Comparison of ENCODE assay signal across 14 mouse cellular contexts in genomic region chr2:120243995-120244394, GRCm38 (mm10). TPM values are rescaled to one million over a fixed set of nuclear protein-coding genes. Genes with fewer than 3 reads are reported as not detected.
A peak's percentile ranks its signal among the peaks of the same experiment; 100 is the strongest.
DNase-seq lines count a peak whose midpoint lies in the region; ATAC-seq and TF ChIP-seq lines count a peak whose summit lies in the region.
"Had no signal": no experiment of that assay in that cellular context is flagged by ENCODE, and none has a peak within 500 bp of the region (broad histone marks: within the 10 kb centered on the region; RNA-seq: fewer than 3 reads in every experiment).

No protein-coding gene starts in this region.

- H3K27me3 ChIP-seq in forebrain, embryonic 15.5 days = no peaks in the 10 kb centered on the region; the same call in 1 of the 2 replicates
- no peaks in the 10 kb centered on the region for H3K27me3 ChIP-seq in forebrain, embryonic 14.5 days (replicated peaks; ENCODE audit: control insufficient read depth, insufficient read depth, low read length)
- H3K27me3 ChIP-seq in hindbrain, embryonic 13.5 days = peaks cover 13% of the 10 kb centered on the region
- peaks cover 14% of the 10 kb centered on the region; the same call in 1 of the 2 replicates for H3K27me3 ChIP-seq in hindbrain, embryonic 12.5 days
- 0 out of 2 replicates have a peak, but pooled peaks cover 2% of the 10 kb centered on the region for H3K27me3 ChIP-seq in heart, embryonic 16.5 days (ENCODE audit: control insufficient read depth, insufficient read depth, low read length)

- H3K36me3 ChIP-seq in forebrain, embryonic 15.5 days = no peaks in the 10 kb centered on the region
- H3K36me3 ChIP-seq in forebrain, embryonic 14.5 days (ENCODE audit: control insufficient read depth, insufficient read depth, low read length) = no peaks in the 10 kb centered on the region
- no peaks in the 10 kb centered on the region for H3K36me3 ChIP-seq in hindbrain, embryonic 13.5 days
- H3K36me3 ChIP-seq in hindbrain, embryonic 12.5 days = no peaks in the 10 kb centered on the region
- H3K36me3 ChIP-seq in ES-E14 (ENCODE audit: control insufficient read depth, insufficient read depth, low read length, poor library complexity, severe bottlenecking) = no peaks in the 10 kb centered on the region
- no peaks in the 10 kb centered on the region for H3K36me3 ChIP-seq in heart, embryonic 16.5 days (ENCODE audit: control insufficient read depth, insufficient read depth)
- H3K36me3 ChIP-seq: intestine, embryonic 15.5 days; liver, embryonic 13.5 days had no signal

- WGBS in forebrain, embryonic 15.5 days = 78% methylated on average over 2 of the region's 2 CpGs
- WGBS in forebrain, embryonic 14.5 days = 74% methylated on average over 2 of the region's 2 CpGs
- WGBS in hindbrain, embryonic 13.5 days = 87% methylated on average over 2 of the region's 2 CpGs
- 84% methylated on average over 2 of the region's 2 CpGs for WGBS in hindbrain, embryonic 12.5 days
- 85% methylated on average over 2 of the region's 2 CpGs for WGBS in heart, embryonic 16.5 days

- peaks cover 8% of the 10 kb centered on the region; the same call in 1 of the 2 replicates for H3K4me1 ChIP-seq in forebrain, embryonic 15.5 days
- H3K4me1 ChIP-seq in forebrain, embryonic 14.5 days (ENCODE audit: control insufficient read depth, insufficient read depth, low read length) = no peaks in the 10 kb centered on the region
- 0 out of 2 replicates have a peak, but pooled peaks cover 4% of the 10 kb centered on the region for H3K4me1 ChIP-seq in hindbrain, embryonic 13.5 days (replicated peaks)
- H3K4me1 ChIP-seq in hindbrain, embryonic 12.5 days = no peaks in the 10 kb centered on the region
- peaks cover 4 to 13% of the 10 kb centered on the region in 2 experiments; a peak in 3 of 4 replicates for H3K4me1 ChIP-seq in ES-E14 (ENCODE audit: control insufficient read depth in 2 of 2, insufficient read depth in 2 of 2, low read length in 2 of 2, poor library complexity in 1 of 2)
- peaks cover 10% of the 10 kb centered on the region for H3K4me1 ChIP-seq in heart, embryonic 16.5 days (ENCODE audit: control insufficient read depth, insufficient read depth, low read length)
- H3K4me1 ChIP-seq: liver, embryonic 13.5 days had no signal

- in situ Hi-C loops in ES-E14 (cut with MboI; ENCODE audit: low sequenced_read_pairs in 2 of 2, unreplicated experiment in 2 of 2) = no loop called here

- no peak for ATAC-seq in forebrain, embryonic 15.5 days (replicated peaks)
- ATAC-seq in forebrain, embryonic 14.5 days = no peak
- no peak for ATAC-seq in hindbrain, embryonic 13.5 days (ENCODE audit: low FRiP score)
- ATAC-seq in hindbrain, embryonic 12.5 days (ENCODE audit: low FRiP score) = no peak
- ATAC-seq in heart, embryonic 16.5 days (replicated peaks; ENCODE audit: extremely low read depth, insufficient read depth, low FRiP score) = no peak
- ATAC-seq: intestine, embryonic 15.5 days had no signal

- H3K4me3 ChIP-seq in forebrain, embryonic 15.5 days = peak overlapping the region; percentile 43; the same call in 1 of the 2 replicates
- H3K4me3 ChIP-seq in forebrain, embryonic 14.5 days (ENCODE audit: low read depth, low read length) = no peak overlapping the region
- peak overlapping the region; percentile 45; the same call in 1 of the 2 replicates for H3K4me3 ChIP-seq in hindbrain, embryonic 13.5 days
- H3K4me3 ChIP-seq in hindbrain, embryonic 12.5 days = no peak overlapping the region
- no peak overlapping the region for H3K4me3 ChIP-seq in ES-E14 (ENCODE audit: insufficient read depth in 1 of 2, low read depth in 1 of 2, low read length in 2 of 2, poor library complexity in 1 of 2, severe bottlenecking in 1 of 2)
- H3K4me3 ChIP-seq in heart, embryonic 16.5 days (ENCODE audit: low read length) = peak overlapping the region; percentile 54
- H3K4me3 ChIP-seq: liver, embryonic 13.5 days had no signal

- no peaks in the 10 kb centered on the region for H3K9me3 ChIP-seq in forebrain, embryonic 15.5 days
- no peaks in the 10 kb centered on the region for H3K9me3 ChIP-seq in forebrain, embryonic 14.5 days (replicated peaks; ENCODE audit: control insufficient read depth, low read length)
- H3K9me3 ChIP-seq in hindbrain, embryonic 13.5 days = no peaks in the 10 kb centered on the region
- H3K9me3 ChIP-seq in hindbrain, embryonic 12.5 days (replicated peaks) = no peaks in the 10 kb centered on the region
- no peaks in the 10 kb centered on the region for H3K9me3 ChIP-seq in ES-E14 (ENCODE audit: control insufficient read depth, insufficient read depth, low read depth, low read length)
- no peaks in the 10 kb centered on the region for H3K9me3 ChIP-seq in heart, embryonic 16.5 days (replicated peaks; ENCODE audit: control insufficient read depth, low read length)
- H3K9me3 ChIP-seq: intestine, embryonic 15.5 days; liver, embryonic 13.5 days had no signal

- peak overlapping the region; percentile 54 for H3K4me2 ChIP-seq in forebrain, embryonic 15.5 days (replicated peaks)
- H3K4me2 ChIP-seq in forebrain, embryonic 14.5 days (ENCODE audit: low read length) = no peak overlapping the region
- peak overlapping the region; percentile 61; the same call in 1 of the 2 replicates for H3K4me2 ChIP-seq in hindbrain, embryonic 13.5 days
- no peak overlapping the region for H3K4me2 ChIP-seq in hindbrain, embryonic 12.5 days (replicated peaks)
- H3K4me2 ChIP-seq in heart, embryonic 16.5 days (ENCODE audit: low read depth, low read length) = peak overlapping the region; percentile 62
- H3K4me2 ChIP-seq: liver, embryonic 13.5 days had no signal

- no peak overlapping the region for H3K9ac ChIP-seq in forebrain, embryonic 15.5 days (replicated peaks)
- H3K9ac ChIP-seq in forebrain, embryonic 14.5 days (ENCODE audit: low read length) = no peak overlapping the region
- no peak overlapping the region for H3K9ac ChIP-seq in hindbrain, embryonic 13.5 days
- no peak overlapping the region for H3K9ac ChIP-seq in hindbrain, embryonic 12.5 days
- no peak overlapping the region for H3K9ac ChIP-seq in ES-E14 (ENCODE audit: insufficient read depth, low read depth, low read length, poor library complexity, severe bottlenecking)
- H3K9ac ChIP-seq in heart, embryonic 16.5 days (ENCODE audit: low read length) = peak overlapping the region; percentile 59; the same call in 1 of the 2 replicates
- H3K9ac ChIP-seq: liver, embryonic 13.5 days had no signal

- H3K27ac ChIP-seq in forebrain, embryonic 15.5 days (replicated peaks) = no peak overlapping the region
- no peak overlapping the region for H3K27ac ChIP-seq in forebrain, embryonic 14.5 days (ENCODE audit: low read depth, low read length)
- H3K27ac ChIP-seq in hindbrain, embryonic 13.5 days = no peak overlapping the region
- no peak overlapping the region for H3K27ac ChIP-seq in hindbrain, embryonic 12.5 days
- H3K27ac ChIP-seq in ES-E14 (ENCODE audit: insufficient read depth, low read depth, low read length, poor library complexity, severe bottlenecking) = no peak overlapping the region
- peak overlapping the region; percentile 62; the same call in 1 of the 2 replicates for H3K27ac ChIP-seq in heart, embryonic 16.5 days (ENCODE audit: low read length)
- H3K27ac ChIP-seq: intestine, embryonic 15.5 days; liver, embryonic 13.5 days had no signal

- no peak for DNase-seq in forebrain, embryonic 14.5 days (ENCODE audit: low spot score)
- DNase-seq in ES-E14 (ENCODE audit: low read depth, low spot score) = peak; percentile 47
- DNase-seq in kidney, postnatal 4 days = no peak
- DNase-seq in retina, embryonic 14.5 days (ENCODE audit: low spot score) = no peak
- DNase-seq: kidney, postnatal 36 days; liver, embryonic 13.5 days; retina, postnatal 1 day; thymus, postnatal 25 days had no signal

TF ChIP-seq in ES-E14, 5 proteins besides CTCF, POLR2A, EP300 and RAD21:
- TF ChIP-seq HCFC1 (IDR thresholded peaks at IDR 0.05; ENCODE audit: borderline replicate concordance, insufficient read depth, low read length) (no peak), CHD2 (IDR thresholded peaks at IDR 0.05; ENCODE audit: low read depth, low read length) (no peak), ZNF384 (IDR thresholded peaks at IDR 0.05; ENCODE audit: low read depth, low read length) (no peak), MAFK (IDR thresholded peaks at IDR 0.05; ENCODE audit: insufficient read depth, low read depth, low read length) (no peak), ZC3H11A (IDR thresholded peaks at IDR 0.05; ENCODE audit: borderline replicate concordance, low read depth, low read length) (no peak)

RNA-seq across cellular contexts. Expression of gene Pla2g4e, which starts 1.1 kb away (rescaled TPM):
- 1.7 and 1.8 TPM in 2 replicates for polyA plus RNA-seq in forebrain, embryonic 15.5 days (2015; fragmentation: Nextera tagmentation; extraction: Ambion mirVana)
- 1.1 and 1.7 TPM in 2 replicates for polyA plus RNA-seq in forebrain, embryonic 14.5 days (2014; fragmentation: Nextera tagmentation; extraction: Ambion mirVana)
- 1.2 and 2.0 TPM in 2 replicates for polyA plus RNA-seq in hindbrain, embryonic 13.5 days (2015; fragmentation: Nextera tagmentation; extraction: Ambion mirVana)
- polyA plus RNA-seq in hindbrain, embryonic 12.5 days (2016; fragmentation: Nextera tagmentation; extraction: Ambion mirVana) = 0.14 and 0.35 TPM in 2 replicates
- total RNA-seq in ES-E14 (2012; rRNA removed) = 0.74 and 1.1 TPM in 2 replicates
- 1.6 and 2.1 TPM in 2 replicates for polyA plus RNA-seq in heart, embryonic 16.5 days (2015; fragmentation: Nextera tagmentation; extraction: Ambion mirVana)
- polyA plus RNA-seq: liver, embryonic 13.5 days had no signal

RNA-seq across cellular contexts. Expression of gene Pla2g4d, which starts 45.0 kb away (rescaled TPM):
- polyA plus RNA-seq in forebrain, embryonic 15.5 days (2015; fragmentation: Nextera tagmentation; extraction: Ambion mirVana) = not detected in 2 replicates
- not detected in 2 replicates for polyA plus RNA-seq in forebrain, embryonic 14.5 days (2014; fragmentation: Nextera tagmentation; extraction: Ambion mirVana)
- 0.05 TPM in 1 of 2 replicates, not detected in the other for polyA plus RNA-seq in hindbrain, embryonic 13.5 days (2015; fragmentation: Nextera tagmentation; extraction: Ambion mirVana)
- polyA plus RNA-seq in hindbrain, embryonic 12.5 days (2016; fragmentation: Nextera tagmentation; extraction: Ambion mirVana) = not detected in 2 replicates
- not detected in 2 replicates for total RNA-seq in ES-E14 (2012; rRNA removed)
- not detected in 2 replicates for polyA plus RNA-seq in heart, embryonic 16.5 days (2015; fragmentation: Nextera tagmentation; extraction: Ambion mirVana)
- total RNA-seq: gastrocnemius, adult 18-20 months had no signal
- polyA plus RNA-seq: intestine, embryonic 15.5 days; liver, embryonic 13.5 days had no signal

Comparison
In these comparisons a context has a peak if more than half of its experiments do, and no peak if none do; other contexts are left out.
1. H3K4me2 ChIP-seq: peak in forebrain, embryonic 15.5 days (single experiment), hindbrain, embryonic 13.5 days (single experiment) and heart, embryonic 16.5 days (single experiment); none in forebrain, embryonic 14.5 days (single experiment) and hindbrain, embryonic 12.5 days (single experiment).
2. H3K4me3 ChIP-seq: peak in forebrain, embryonic 15.5 days (single experiment), hindbrain, embryonic 13.5 days (single experiment) and heart, embryonic 16.5 days (single experiment); none in forebrain, embryonic 14.5 days (single experiment), hindbrain, embryonic 12.5 days (single experiment) and ES-E14 (0 of 2).